Mouse (Mus musculus) embryonic stem cell, embryonic (primary cell): ENCODE data around the gene Lce1d.
"Not testable (repeated sequence)": the region's sequence is repeated elsewhere in the genome, so short reads cannot be mapped to it uniquely, and the experiment has no call there.

Experiments
- CTCF ChIA-PET, 4 experiments: fragments of 300-600 bp in 2 of 4; fragments of 350-600 bp in 2 of 4; sonication (Branson Sonifier 250); formaldehyde crosslinking; loops; one replicate each; lab custom pipeline; 2022; ENCODE audit warnings: inconsistent platforms in 2 of 4; lab: Charles Lee
- POLR2A ChIA-PET, 4 experiments: fragments of 300-600 bp in 2 of 4; fragments of 350-600 bp in 2 of 4; sonication (Branson Sonifier 250); formaldehyde crosslinking; loops; one replicate each; lab custom pipeline; 2022; ENCODE audit warnings: antibody characterized with exemption in 4 of 4, inconsistent platforms in 1 of 4; lab: Charles Lee

The Lce1d gene

DNA sequence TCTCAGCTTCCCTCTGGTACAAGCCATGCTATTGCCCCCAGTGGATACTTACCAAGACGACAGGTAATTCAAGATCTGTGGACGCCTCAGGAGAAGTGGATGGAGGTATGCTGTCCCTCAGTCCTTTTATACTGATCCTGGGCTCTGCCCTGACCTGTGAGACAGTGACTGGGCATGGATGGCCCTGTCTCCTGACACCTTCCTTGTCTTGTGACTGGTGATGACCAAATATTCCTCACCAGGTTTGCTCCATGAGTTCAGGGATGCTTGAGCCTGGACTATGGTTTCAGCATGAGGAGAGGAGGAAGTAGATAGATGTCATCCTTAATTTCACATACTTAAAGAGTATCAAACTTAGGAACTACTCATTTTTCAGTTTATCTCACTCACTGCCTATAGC, at the start of gene Lce1d:
Gene Lce1d (minus strand): TSS at position 101 of the 400 bp plus-strand sequence.
- CTCF ChIA-PET: interaction anchor here in 1 of 4 experiments (1.2 kb wide), 1 partner anchor 79 kb away, joined by 3 read pairs; no protein-coding TSS in a partner anchor
- POLR2A ChIA-PET: no interaction called here

DNA sequence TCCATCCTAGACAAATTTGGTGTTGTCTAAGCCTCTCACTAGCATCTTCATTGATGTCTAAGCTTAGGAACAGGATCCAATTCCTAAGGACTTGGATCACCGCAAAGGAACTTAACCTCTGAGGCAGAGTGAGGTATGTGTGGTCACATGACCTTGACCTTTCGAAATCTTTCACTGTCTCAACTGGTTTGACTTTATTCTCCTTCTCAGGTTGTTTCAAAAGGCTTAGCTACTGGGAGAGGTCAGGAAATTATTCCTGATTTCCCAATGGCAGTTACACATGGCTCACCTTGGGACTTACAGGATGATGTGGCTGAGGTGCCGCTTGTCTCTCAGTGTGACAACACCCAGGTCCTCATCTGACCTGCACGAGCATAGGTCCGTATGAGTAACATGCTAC, 35.6 kb upstream of the Lce1d start:
- ChIA-PET CTCF (no interaction called here), POLR2A (no interaction called here)

DNA sequence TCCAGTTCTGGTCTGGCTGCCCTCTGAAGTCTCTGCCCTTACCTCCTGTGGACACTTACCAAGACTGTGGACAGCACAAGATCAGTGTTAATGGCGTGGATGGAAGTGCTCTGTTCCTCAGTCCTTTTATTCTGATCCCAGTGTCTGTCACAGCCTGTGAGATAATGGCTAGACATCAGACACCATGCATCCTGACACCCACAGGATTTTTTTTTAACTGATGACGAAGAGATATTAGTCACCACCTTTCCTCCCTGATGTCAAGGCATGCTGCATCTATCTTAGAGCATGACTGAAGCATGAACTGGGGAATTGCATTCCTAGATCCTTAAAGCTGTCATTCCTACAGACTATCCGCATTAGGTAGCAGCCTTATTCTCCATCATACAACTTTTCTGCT, 33.2 kb upstream of the Lce1d start, which contains the start of gene Lce1f:
Gene Lce1f (minus strand): TSS at position 101 of the 400 bp plus-strand sequence.
- ChIA-PET POLR2A (no interaction called here), CTCF (no interaction called here)

DNA sequence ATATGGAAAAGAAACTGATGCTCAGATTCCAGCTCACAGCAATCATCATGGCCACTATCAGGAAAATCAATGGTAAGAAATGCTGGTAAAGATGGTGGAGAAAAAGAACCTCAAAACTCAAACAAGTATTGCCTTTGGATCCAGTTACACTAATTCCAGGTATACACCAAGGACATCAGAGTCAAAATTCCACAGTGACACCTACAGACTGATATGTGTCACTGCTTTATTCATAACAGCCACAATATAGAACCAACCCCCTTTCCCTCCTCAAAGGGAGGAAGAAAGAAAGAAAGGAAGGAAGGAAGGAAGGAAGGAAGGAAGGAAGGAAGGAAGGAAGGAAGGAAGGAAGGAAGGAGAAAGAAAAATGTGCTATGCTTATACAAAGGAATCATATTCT, 28.1 kb upstream of the Lce1d start:
- POLR2A ChIA-PET: no interaction called here
- CTCF ChIA-PET: no interaction called here

DNA sequence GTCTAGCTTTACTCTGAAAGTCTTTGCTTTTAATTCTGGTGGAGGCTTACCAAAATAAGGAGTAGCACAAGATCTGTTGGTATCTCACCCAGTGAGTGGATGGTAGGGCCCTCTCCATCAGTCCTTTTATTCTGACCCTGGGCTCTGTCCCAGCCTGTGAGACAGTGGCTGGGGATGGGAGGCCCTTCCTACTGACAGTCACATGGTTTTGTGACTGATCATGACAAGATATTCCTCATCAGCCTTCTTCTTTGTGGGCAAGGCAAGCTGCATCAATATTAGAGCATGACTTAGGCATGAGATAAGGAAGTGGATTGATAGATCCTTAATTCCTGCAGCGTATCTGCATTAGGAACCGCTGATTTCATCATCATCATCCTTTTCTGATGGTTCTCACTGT, 22.0 kb upstream of the Lce1d start, which contains the start of gene Lce1e:
Gene Lce1e (minus strand): TSS at position 101 of the 400 bp plus-strand sequence.
- CTCF ChIA-PET: interaction anchor here in 1 of 4 experiments (0.9 kb wide), 1 partner anchor 199 kb away, joined by 4 read pairs; no protein-coding TSS in a partner anchor
- POLR2A ChIA-PET: no interaction called here

DNA sequence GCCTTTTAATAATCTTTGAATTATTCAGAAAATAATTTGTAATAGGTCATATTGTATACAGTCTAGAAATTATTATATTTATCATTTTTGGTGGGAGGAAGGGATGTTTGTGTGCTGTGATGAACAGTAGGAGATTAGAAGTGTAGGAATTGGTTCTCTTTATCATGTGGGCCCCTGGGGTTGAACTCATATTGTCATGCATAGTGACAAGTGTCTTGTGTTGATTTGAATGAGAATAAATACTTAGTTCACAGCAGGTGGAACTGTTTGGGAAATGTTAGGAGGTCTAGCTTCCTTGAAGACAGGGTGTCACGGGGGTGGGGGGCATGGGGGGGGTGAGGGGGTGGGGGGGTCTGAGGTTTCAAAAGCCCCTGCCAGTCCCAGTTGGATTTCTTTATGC, 7.6 kb upstream of the Lce1d start:
- POLR2A ChIA-PET: interaction anchor here in 1 of 4 experiments (0.5 kb wide), 1 partner anchor 376 kb away, joined by 3 read pairs; no protein-coding TSS in a partner anchor
- CTCF ChIA-PET: interaction anchor here in 1 of 4 experiments (0.7 kb wide), 1 partner anchor 26 kb away, joined by 4 read pairs; no protein-coding TSS in a partner anchor

DNA sequence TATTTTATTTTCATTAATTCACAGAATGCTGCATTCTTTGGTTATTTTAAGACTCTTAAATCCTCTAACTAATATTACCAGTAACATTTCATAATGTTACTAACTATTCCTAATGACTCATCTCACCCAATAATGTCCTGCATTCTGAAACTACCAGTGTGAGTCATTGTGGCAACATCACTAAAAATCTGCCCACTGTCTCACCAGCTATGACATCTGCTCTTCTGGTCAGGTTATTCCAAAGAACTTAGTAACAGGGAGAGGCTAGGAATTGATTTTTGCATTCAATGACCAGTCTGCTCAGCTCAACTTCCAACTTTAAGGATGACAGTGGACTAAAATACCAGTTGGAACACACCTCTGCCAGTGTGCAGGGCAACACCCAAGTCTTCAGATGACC, 4.7 kb upstream of the Lce1d start:
- ChIA-PET CTCF (no interaction called here), POLR2A (no interaction called here)

DNA sequence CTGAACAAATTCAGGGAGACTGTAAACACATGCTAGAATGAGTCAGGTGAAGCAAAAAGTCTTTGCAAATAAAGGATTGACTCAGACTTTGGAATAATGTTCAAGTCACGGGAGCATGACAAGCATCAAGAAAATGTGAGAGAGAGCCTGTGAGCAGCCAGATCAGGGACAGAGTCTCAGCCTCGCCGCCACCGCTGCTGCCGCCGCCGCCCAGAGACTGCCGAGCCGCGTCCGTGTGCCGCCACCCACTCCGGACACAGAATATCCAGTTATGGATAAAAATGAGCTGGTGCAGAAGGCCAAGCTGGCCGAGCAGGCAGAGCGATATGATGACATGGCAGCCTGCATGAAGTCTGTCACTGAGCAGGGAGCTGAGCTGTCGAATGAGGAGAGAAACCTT, 2.1 kb upstream of the Lce1d start:
- CTCF ChIA-PET, POLR2A ChIA-PET: not testable (repeated sequence)

DNA sequence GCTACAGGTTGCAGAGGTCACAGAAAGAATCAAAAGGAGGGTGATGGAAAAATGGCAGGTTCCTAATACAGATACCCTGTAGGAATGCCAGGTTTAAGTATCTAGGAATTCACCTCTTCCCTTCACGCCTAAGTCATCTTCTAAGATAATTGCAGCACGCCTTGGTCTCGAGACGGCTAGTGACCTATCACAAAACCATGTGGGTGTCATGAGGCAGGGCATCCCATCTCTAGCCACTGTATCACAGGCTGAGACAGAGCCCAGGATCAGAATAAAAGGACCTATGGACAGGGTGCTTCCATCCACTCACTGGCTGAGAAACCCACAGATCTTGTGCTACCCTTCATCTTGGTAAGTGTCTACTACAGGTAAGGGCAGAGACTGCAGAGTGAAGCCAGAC, 8.1 kb downstream of the Lce1d start, which contains the start of gene Lce1c:
Gene Lce1c (plus strand): TSS at position 301 of the 400 bp plus-strand sequence.
- POLR2A ChIA-PET: no interaction called here
- CTCF ChIA-PET: interaction anchor here in 1 of 4 experiments (0.6 kb wide), 1 partner anchor 82 kb away, joined by 4 read pairs; no protein-coding TSS in a partner anchor

DNA sequence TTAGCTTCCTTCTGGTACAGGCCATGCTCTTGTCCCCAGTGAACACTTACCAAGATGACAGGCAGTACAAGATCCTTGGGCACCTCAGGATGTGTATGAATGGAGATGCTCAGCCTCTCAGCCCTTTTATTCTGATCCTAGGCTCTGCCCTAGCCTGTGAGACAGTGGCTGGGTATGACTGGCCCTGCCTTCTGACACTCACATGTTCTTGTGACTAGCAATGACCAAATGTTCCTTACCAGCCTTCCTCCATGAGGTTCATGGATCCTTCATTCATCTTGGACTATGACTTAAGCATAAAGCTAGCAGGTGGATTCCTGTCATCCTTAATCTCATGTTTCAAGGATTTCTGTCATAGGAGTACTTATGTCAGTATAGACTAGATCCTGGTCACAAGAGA, 16.8 kb downstream of the Lce1d start, which contains the start of gene Lce1a2:
Gene Lce1a2 (minus strand): TSS at position 101 of the 400 bp plus-strand sequence.
- ChIA-PET CTCF (no interaction called here), POLR2A (no interaction called here)

DNA sequence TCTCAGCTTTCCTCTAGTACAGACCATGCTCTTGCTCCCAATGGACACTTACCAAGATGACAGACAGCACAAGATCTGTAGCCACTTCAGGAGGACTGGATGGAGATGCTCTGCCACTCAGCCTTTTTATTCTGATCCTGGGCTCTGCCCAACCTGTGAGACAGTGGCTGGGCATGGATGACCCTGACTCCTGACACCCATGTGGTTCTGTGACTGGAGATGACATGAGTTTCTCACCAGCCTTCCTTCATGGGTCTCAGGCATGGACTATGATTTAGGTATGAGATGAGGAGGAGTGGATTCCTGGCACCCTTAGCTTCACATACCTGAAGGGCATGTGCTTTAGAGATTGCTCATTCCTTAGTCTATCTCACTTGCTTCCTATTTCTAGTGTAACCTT, 30.2 kb downstream of the Lce1d start, which contains the start of gene Lce1b:
Gene Lce1b (minus strand): TSS at position 101 of the 400 bp plus-strand sequence.
- ChIA-PET CTCF (no interaction called here), POLR2A (no interaction called here)

DNA sequence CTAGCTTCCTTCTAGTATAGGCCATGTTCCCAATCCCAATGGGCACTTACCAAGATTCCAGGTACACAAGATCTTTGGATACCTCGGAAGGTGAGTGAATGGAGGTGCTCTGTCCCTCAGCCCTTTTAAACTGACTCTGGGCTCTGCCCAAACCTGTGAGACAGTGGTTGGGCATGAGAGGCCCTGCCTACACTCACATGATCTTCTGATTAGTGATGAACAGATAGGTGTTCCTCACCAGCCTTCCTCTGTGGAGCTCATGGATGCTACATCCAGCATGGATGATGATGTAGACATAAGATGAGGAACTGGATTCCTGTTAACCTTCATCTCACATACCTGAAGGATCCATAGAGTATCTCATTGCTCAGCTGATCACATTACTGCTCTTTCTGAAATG, 38.8 kb downstream of the Lce1d start, which contains the start of gene Lce1a1:
Gene Lce1a1 (minus strand): TSS at position 101 of the 400 bp plus-strand sequence.
- CTCF ChIA-PET: no interaction called here
- POLR2A ChIA-PET: no interaction called here

DNA sequence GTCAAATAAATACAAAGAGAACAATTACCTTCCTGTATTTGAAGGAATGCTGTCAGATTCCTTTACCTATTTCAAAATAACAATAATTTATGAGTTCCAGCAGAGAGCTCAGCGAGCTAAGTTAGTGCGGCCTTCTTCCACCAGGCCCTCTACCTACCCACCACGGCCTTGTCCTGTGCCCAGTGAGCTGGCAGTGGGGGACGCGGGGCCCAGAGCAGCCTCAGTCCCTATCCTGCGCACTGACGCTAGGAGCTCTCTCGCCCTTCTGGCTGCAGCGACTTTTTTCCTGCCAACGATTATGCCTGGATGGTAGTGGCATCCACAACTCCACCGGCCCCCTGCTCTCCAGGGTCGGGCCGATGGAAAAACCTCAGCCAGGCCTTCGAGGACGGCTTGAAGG, 47.2 kb downstream of the Lce1d start:
- ChIA-PET POLR2A (no interaction called here), CTCF (no interaction called here)

DNA sequence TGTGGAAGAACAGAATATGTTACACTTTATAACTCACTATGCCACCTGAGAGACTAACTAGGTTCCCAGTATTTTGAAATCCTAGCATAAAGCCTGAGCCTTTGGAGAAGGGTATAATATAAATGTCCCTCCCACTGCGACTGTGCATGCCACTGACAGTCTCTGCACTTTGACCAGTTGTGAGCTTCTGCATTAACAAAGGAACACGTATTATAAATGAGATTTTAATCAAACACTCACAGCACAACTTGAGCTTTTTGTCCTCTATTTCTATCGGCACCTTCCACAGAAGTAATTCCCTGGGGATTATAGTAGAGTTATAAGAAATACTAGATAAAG, 48.4 kb downstream of the Lce1d start:
- POLR2A ChIA-PET: no interaction called here
- CTCF ChIA-PET: no interaction called here

DNA sequence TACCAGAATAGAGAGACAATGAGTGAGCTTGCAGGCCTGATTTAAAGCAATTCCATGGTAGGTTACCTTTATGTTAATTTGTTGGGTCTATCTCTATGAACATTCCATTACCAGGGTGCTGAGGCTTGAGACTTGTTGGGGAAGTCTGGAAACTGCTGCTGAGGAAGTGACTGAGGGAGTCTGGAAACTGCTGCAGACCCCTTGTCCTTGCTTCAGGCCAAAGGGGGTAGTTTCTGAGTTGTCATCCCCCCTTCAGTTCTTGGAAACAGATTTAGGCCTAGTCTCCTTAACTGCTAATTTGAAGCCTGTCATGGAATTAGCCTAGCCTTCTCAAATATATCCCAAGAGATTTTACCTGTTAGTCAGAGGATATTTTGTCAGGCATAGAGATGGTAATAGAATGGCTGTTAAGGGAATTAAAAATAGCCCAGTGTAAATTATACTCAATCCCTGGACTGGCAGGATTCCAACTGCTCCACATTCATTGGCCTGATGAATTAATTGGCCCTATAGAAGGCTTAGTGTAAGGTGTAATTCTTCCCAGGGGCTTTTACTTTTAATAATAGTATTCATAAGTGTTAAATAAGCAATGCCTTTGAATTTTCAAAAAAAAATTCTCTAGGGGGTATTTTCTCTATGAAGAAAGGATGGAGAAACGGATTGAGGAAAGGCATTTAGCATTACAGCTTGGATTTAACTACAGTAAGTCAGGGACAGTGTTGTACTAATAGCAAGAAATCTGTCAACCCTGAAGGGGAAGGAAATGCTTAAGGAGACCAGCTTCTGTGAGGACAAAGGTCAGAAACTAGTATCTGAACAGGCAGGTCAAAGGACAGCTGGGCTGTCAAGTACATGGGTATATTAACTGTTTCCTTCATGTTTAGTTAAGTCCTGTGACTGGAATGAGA, 49.0 kb downstream of the Lce1d start:
- ChIA-PET POLR2A (no interaction called here), CTCF (no interaction called here)
